17 mouse cellular contexts compared by ENCODE assay signal in genomic region chr8:62356185-62356584, GRCm38 (mm10).
DNase-seq lines count a peak whose midpoint lies in the region; ATAC-seq and TF ChIP-seq lines count a peak whose summit lies in the region.
"Had no signal": no experiment of that assay in that cellular context is flagged by ENCODE, and none has a peak within 500 bp of the region (broad histone marks: within the 10 kb centered on the region; RNA-seq: fewer than 3 reads in every experiment).

No protein-coding gene starts in this region.

- no peak overlapping the region for H3K4me3 ChIP-seq in forebrain, embryonic 12.5 days (replicated peaks)
- H3K4me3 ChIP-seq in forebrain, postnatal 0 days (ENCODE audit: low read depth, low read length), result no peak overlapping the region
- H3K4me3 ChIP-seq in neural tube, embryonic 13.5 days, result no peak overlapping the region
- no peak overlapping the region for H3K4me3 ChIP-seq in hindbrain, embryonic 15.5 days
- H3K4me3 ChIP-seq: heart, embryonic 12.5 days; liver, embryonic 13.5 days had no signal

- ATAC-seq in forebrain, embryonic 12.5 days (ENCODE audit: low FRiP score), result peak; percentile 57; the same call in 1 of the 2 replicates
- ATAC-seq in forebrain, postnatal 0 days, result no peak
- peak; percentile 92 for ATAC-seq in neural tube, embryonic 13.5 days (ENCODE audit: low read depth)
- peak; percentile 63 for ATAC-seq in hindbrain, embryonic 15.5 days (ENCODE audit: low FRiP score, low read depth)
- no peak for ATAC-seq in granulocyte monocyte progenitor cell, adult 5-6 weeks (replicated peaks; ENCODE audit: poor library complexity, severe bottlenecking)

- no peaks in the 10 kb centered on the region for H3K36me3 ChIP-seq in forebrain, embryonic 12.5 days (replicated peaks)
- H3K36me3 ChIP-seq in forebrain, postnatal 0 days (ENCODE audit: insufficient read depth), result no peaks in the 10 kb centered on the region
- H3K36me3 ChIP-seq in neural tube, embryonic 13.5 days, result no peaks in the 10 kb centered on the region
- no peaks in the 10 kb centered on the region for H3K36me3 ChIP-seq in hindbrain, embryonic 15.5 days
- H3K36me3 ChIP-seq: heart, embryonic 12.5 days; liver, embryonic 13.5 days had no signal

- H3K27me3 ChIP-seq in forebrain, embryonic 12.5 days, result no peaks in the 10 kb centered on the region
- no peaks in the 10 kb centered on the region for H3K27me3 ChIP-seq in forebrain, postnatal 0 days (ENCODE audit: insufficient read depth, low read length)
- H3K27me3 ChIP-seq in neural tube, embryonic 13.5 days, result no peaks in the 10 kb centered on the region
- no peaks in the 10 kb centered on the region for H3K27me3 ChIP-seq in hindbrain, embryonic 15.5 days
- H3K27me3 ChIP-seq: heart, embryonic 12.5 days; liver, embryonic 13.5 days had no signal

- H3K4me1 ChIP-seq in forebrain, embryonic 12.5 days, result no peaks in the 10 kb centered on the region
- no peaks in the 10 kb centered on the region for H3K4me1 ChIP-seq in forebrain, postnatal 0 days (ENCODE audit: insufficient read depth)
- no peaks in the 10 kb centered on the region for H3K4me1 ChIP-seq in neural tube, embryonic 13.5 days (replicated peaks)
- no peaks in the 10 kb centered on the region for H3K4me1 ChIP-seq in hindbrain, embryonic 15.5 days (replicated peaks)
- H3K4me1 ChIP-seq: heart, embryonic 12.5 days; liver, embryonic 13.5 days had no signal

- H3K9me3 ChIP-seq in forebrain, embryonic 12.5 days, result no peaks in the 10 kb centered on the region
- H3K9me3 ChIP-seq in forebrain, postnatal 0 days (ENCODE audit: low read length), result no peaks in the 10 kb centered on the region
- no peaks in the 10 kb centered on the region for H3K9me3 ChIP-seq in neural tube, embryonic 13.5 days
- no peaks in the 10 kb centered on the region for H3K9me3 ChIP-seq in hindbrain, embryonic 15.5 days
- H3K9me3 ChIP-seq: heart, embryonic 12.5 days; liver, embryonic 13.5 days had no signal

- no peak overlapping the region for H3K9ac ChIP-seq in forebrain, embryonic 12.5 days
- no peak overlapping the region for H3K9ac ChIP-seq in forebrain, postnatal 0 days
- no peak overlapping the region for H3K9ac ChIP-seq in neural tube, embryonic 13.5 days
- H3K9ac ChIP-seq in hindbrain, embryonic 15.5 days, result no peak overlapping the region
- H3K9ac ChIP-seq: heart, embryonic 12.5 days; liver, embryonic 13.5 days had no signal

- H3K4me2 ChIP-seq in forebrain, embryonic 12.5 days, result no peak overlapping the region
- no peak overlapping the region for H3K4me2 ChIP-seq in forebrain, postnatal 0 days (ENCODE audit: low read depth)
- H3K4me2 ChIP-seq in neural tube, embryonic 13.5 days, result no peak overlapping the region
- H3K4me2 ChIP-seq in hindbrain, embryonic 15.5 days, result no peak overlapping the region
- H3K4me2 ChIP-seq: heart, embryonic 12.5 days; liver, embryonic 13.5 days had no signal

- DNase-seq in forebrain, postnatal 0 days, result no peak
- no peak for DNase-seq in neural tube, embryonic 10.5 days (ENCODE audit: extremely low spot score, low spot score)
- no peak for DNase-seq in kidney, adult 18-20 months
- no peak for DNase-seq in gastrocnemius, adult 18-20 months (ENCODE audit: low spot score)
- DNase-seq: adrenal gland, postnatal 10 days; cerebellum, adult 18-20 months; gastrocnemius, postnatal 36 days; kidney, adult 2 months; kidney, postnatal 14 days; left cerebral cortex, postnatal 4 days; liver, embryonic 13.5 days; thymus, postnatal 4 days had no signal

- no peak overlapping the region for H3K27ac ChIP-seq in forebrain, embryonic 12.5 days
- no peak overlapping the region for H3K27ac ChIP-seq in forebrain, postnatal 0 days (ENCODE audit: low read depth, low read length)
- H3K27ac ChIP-seq in neural tube, embryonic 13.5 days (replicated peaks), result no peak overlapping the region
- no peak overlapping the region for H3K27ac ChIP-seq in hindbrain, embryonic 15.5 days (replicated peaks)
- H3K27ac ChIP-seq: liver, embryonic 13.5 days had no signal

- TF ChIP-seq CTCF in forebrain, postnatal 0 days (IDR thresholded peaks at IDR 0.05; ENCODE audit: low read depth), result no peak

- 10% methylated on average over 3 of the region's 3 CpGs for WGBS in forebrain, embryonic 12.5 days
- WGBS in forebrain, postnatal 0 days, result 5% methylated on average over 3 of the region's 3 CpGs
- 24% methylated on average over 3 of the region's 3 CpGs for WGBS in neural tube, embryonic 13.5 days
- WGBS in hindbrain, embryonic 15.5 days, result 37% methylated on average over 3 of the region's 3 CpGs

Comparison
In these comparisons a context has a peak if more than half of its experiments do, and no peak if none do; other contexts are left out.
1. ATAC-seq: peak in forebrain, embryonic 12.5 days (single experiment), neural tube, embryonic 13.5 days (single experiment) and hindbrain, embryonic 15.5 days (single experiment); none in forebrain, postnatal 0 days (single experiment) and granulocyte monocyte progenitor cell, adult 5-6 weeks (single experiment).